Mouse (Mus musculus) urinary bladder, postnatal 0 days (tissue): ENCODE results near the gene Ginm1. TPM values are rescaled to one million over a fixed set of nuclear protein-coding genes. Genes with fewer than 3 reads are reported as not detected.

ENCODE experiments used
- microRNA-seq: library from miRNA; unstranded; fragments of <30 nt; microRNA quantifications from one replicate; pipeline ENCODE4, GENCODE M21; 2016
- polyA plus RNA-seq: library from polyadenylated mRNA; unstranded; fragments of >200 nt; fragmentation: Nextera tagmentation; extraction: Ambion mirVana; gene quantifications from 2 replicates; pipeline ENCODE4 v1.2.1, GENCODE M21; 2015

Ginm1 gene
- polyA plus RNA-seq = 92.9 and 97.5 TPM in 2 replicates

DNA sequence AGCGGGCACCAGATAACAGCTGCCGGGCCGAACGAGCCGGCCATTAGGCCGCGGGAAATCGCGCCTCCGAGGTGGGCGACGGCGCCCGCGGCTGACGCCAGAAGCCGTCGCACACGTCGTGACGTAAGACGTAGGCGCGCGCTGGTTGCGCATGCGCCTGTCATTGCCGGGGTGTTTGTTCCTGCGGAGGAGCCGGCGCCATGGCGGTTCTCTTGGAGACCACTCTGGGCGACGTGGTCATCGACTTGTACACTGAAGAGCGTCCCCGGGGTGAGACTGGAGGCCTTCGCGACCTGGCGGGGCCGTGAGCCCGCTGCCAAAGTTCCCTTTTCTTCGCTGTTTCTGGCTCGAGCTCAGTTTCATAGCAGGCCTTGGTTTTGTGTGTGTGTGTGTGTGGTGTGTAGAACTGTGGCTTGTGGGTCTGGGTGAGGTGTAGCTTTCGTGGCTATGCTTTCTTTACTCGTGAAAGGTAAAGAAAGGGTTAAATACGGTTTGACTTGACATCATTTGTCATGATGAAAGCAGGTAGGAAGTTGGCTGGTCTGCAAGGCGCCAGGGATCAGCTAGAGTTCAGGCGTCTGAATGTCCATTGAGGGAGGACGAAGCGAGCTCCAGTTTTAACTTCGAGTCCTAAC, at the start of gene Ginm1, which contains the start of gene Ppil4:
Gene Ginm1, minus strand, starts transcription at position 74 of the 635 bp plus-strand sequence.
Gene Ppil4, plus strand, starts transcription at position 141 of the 635 bp plus-strand sequence.

DNA sequence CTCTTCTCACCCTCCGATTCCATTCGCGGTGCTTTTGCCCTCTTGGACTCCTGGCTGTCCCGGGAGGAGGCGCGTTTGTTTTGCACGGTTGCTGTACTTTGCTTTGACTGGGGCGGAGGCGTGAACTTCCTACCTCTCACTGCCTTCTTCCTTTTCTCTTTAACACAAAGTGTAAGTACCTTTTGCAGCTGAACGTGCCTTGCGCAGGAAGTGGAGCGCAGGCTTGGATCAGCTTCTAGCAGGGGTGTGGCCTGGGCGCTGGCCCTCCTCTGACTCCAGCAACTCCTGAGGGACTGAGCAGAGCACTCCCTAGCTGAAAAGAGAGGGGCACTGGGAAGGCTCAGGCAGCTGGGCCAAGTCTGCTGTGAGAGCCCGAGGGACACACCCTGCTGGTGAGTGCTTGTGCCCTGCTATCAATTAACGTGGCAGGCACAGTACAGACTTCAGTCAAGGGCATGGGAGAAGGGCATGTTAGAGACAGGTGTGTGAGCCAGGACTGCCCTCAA, 39.6 kb upstream of the Ginm1 start, which contains the start of gene Zc3h12d:
Gene Zc3h12d, plus strand, starts transcription at position 300 of the 506 bp plus-strand sequence.

DNA sequence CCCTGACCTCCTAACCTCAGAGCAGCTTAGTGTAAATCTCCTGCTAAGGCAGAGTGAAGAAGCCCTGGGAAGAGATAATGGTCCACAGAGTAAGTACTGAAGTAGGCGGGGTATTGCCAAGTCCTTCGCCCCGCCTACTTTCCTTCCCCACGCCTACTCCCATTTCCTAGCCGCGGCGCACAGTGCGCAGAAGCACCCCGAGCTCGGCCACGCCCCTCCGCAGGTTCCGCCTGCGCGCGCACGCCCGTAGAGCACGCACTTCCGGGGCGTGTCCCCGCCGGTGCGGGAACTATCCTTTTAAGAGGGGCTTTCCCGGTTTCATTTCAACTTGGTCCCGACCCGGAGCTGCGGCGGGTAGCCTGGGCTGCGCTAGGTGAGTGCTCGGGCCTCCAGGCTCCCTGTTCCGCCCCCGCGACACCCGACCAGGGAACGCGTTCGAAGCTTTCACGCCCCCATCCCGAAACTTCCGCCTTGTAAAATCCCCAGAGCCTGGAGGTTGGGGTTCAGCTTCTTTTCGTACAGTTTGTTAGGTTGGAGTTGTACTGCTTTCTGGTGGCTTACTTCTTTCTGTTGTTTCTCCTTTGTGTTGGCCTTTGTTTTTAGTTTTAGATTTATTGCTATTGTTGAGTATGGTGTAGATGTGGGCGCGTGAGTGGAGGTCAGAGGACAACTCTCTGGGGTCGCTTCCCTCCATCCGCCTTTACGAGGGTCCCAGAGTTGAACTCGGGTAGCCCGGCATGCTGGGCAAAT, 66.7 kb downstream of the Ginm1 start, which contains the start of gene Katna1:
Gene Katna1, plus strand, starts transcription at position 250 of the 750 bp plus-strand sequence.

Small RNAs within 50 kb of the gene (microRNA-seq; reads per million reads assigned to microRNA genes)
- not detected for gene Mir5104

Other genes with a start within 250 kb of the Ginm1 start
- gene Lrp11, start 203.0 kb downstream of the Ginm1 start, polyA plus RNA-seq = 0.93 and 1.2 TPM in 2 replicates
- gene Nup43, start 125.3 kb downstream of the Ginm1 start, polyA plus RNA-seq = 17.7 and 17.8 TPM in 2 replicates
- 79.5 and 87.7 TPM in 2 replicates for gene Pcmt1, start 111.7 kb downstream of the Ginm1 start, polyA plus RNA-seq
- gene Lats1, start 111.6 kb downstream of the Ginm1 start, polyA plus RNA-seq = 4.1 and 5.1 TPM in 2 replicates
- gene Katna1, start 66.8 kb downstream of the Ginm1 start, polyA plus RNA-seq = 24.6 and 27.1 TPM in 2 replicates
- 22.1 and 23.9 TPM in 2 replicates for gene Ppil4, start 67 bp upstream of the Ginm1 start, polyA plus RNA-seq
- gene Zc3h12d, start 39.6 kb upstream of the Ginm1 start, polyA plus RNA-seq = 0.07 and 0.15 TPM in 2 replicates
- 12.2 and 14.8 TPM in 2 replicates for gene Tab2, start 163.4 kb upstream of the Ginm1 start, polyA plus RNA-seq